Mouse (Mus musculus) embryonic facial prominence, embryonic 13.5 days (tissue): Measurements from ENCODE around the gene Lipe. TPM values are rescaled to one million over a fixed set of nuclear protein-coding genes. Genes with fewer than 3 reads are reported as not detected.

Experiments
- ATAC-seq: fragments of 200-750 bp; cut with Nextera tagmentation; 2 replicates; pipeline ENCODE4 v1.8.0; 2017; ENCODE audit warnings: low read depth; ENCODE audit not compliant: insufficient number of reproducible peaks, insufficient read depth, low FRiP score, low TSS enrichment
- H3K27ac ChIP-seq: fragments of 300-500 bp; sonication (generic); 2 replicates; pipeline ENCODE4 v1.5.1; 2015; ENCODE audit warnings: moderate library complexity, mild to moderate bottlenecking, inconsistent platforms
- H3K27me3 ChIP-seq: fragments of 300-500 bp; sonication (generic); 2 replicates; pipeline ENCODE4 v1.6.1; 2015; ENCODE audit warnings: mild to moderate bottlenecking, inconsistent platforms
- H3K36me3 ChIP-seq: fragments of 300-500 bp; sonication (generic); 2 replicates; pipeline ENCODE4 v1.6.1; 2015; ENCODE audit warnings: mild to moderate bottlenecking, inconsistent platforms
- H3K4me1 ChIP-seq: fragments of 300-500 bp; sonication (generic); 2 replicates; pipeline ENCODE4 v1.6.1; 2015; ENCODE audit warnings: inconsistent platforms
- H3K4me2 ChIP-seq: fragments of 300-500 bp; sonication (generic); 2 replicates; pipeline ENCODE4 v1.6.1; 2015; ENCODE audit warnings: moderate library complexity, mild to moderate bottlenecking, inconsistent platforms
- H3K4me3 ChIP-seq: fragments of 300-500 bp; sonication (generic); 2 replicates; pipeline ENCODE4 v1.5.1; 2015; ENCODE audit warnings: mild to moderate bottlenecking, inconsistent platforms
- H3K9ac ChIP-seq: fragments of 300-500 bp; sonication (generic); 2 replicates; pipeline ENCODE4 v1.6.1; 2015; ENCODE audit warnings: mild to moderate bottlenecking, inconsistent platforms
- H3K9me3 ChIP-seq: fragments of 300-500 bp; sonication (generic); 2 replicates; pipeline ENCODE4 v1.6.1; 2016; ENCODE audit warnings: inconsistent platforms
- WGBS: fragments of 180-500 bp; shearing (Covaris S2); methylation state at CpG from one replicate; pipeline ENCODE4 v1.1.7; 2015; ENCODE audit warnings: mixed read lengths; 5-methylcytosine and 5-hydroxymethylcytosine counted together
- polyA plus RNA-seq: library from polyadenylated mRNA; unstranded; fragments of >200 nt; fragmentation: Nextera tagmentation; extraction: Ambion mirVana; gene quantifications from 2 replicates; pipeline ENCODE4 v1.2.1, GENCODE M21; 2015

Lipe gene
- polyA plus RNA-seq, 1 experiment from 2014 or later = 9.5 TPM

GRCm38 (mm10) chr7:25393451-25394210, 4.9 kb downstream of the Lipe start:
- no peak overlapping the region for H3K9ac ChIP-seq
- no peak for ATAC-seq
- no peaks in the 10 kb centered on the region for H3K9me3 ChIP-seq
- peaks cover 46% of the 10 kb centered on the region for H3K4me1 ChIP-seq
- no peak overlapping the region for H3K27ac ChIP-seq
- H3K27me3 ChIP-seq = no peaks in the 10 kb centered on the region
- H3K36me3 ChIP-seq = no peaks in the 10 kb centered on the region
- 60% methylated on average over 8 of the region's 8 CpGs for WGBS
- H3K4me3 ChIP-seq = peak overlapping the region; percentile 64; the same call in 1 of the 2 replicates
- H3K4me2 ChIP-seq = peak overlapping the region; percentile 77

GRCm38 (mm10) chr7:25392851-25393250, 5.7 kb downstream of the Lipe start:
- H3K4me1 ChIP-seq = peaks cover 43% of the 10 kb centered on the region
- no peak overlapping the region for H3K27ac ChIP-seq
- WGBS = 47% methylated on average over 7 of the region's 7 CpGs
- no peak overlapping the region for H3K4me3 ChIP-seq
- peaks cover 6% of the 10 kb centered on the region for H3K36me3 ChIP-seq
- H3K9me3 ChIP-seq = no peaks in the 10 kb centered on the region
- no peak for ATAC-seq
- 0 out of 2 replicates have a peak overlapping the region, but pooled peaks have one; percentile 51 for H3K9ac ChIP-seq
- no peaks in the 10 kb centered on the region for H3K27me3 ChIP-seq
- no peak overlapping the region for H3K4me2 ChIP-seq

GRCm38 (mm10) chr7:25391856-25392453, 6.6 kb downstream of the Lipe start:
- Histone ChIP-seq H3K9me3 (no peaks in the 10 kb centered on the region), H3K9ac (no peak overlapping the region), H3K27me3 (no peaks in the 10 kb centered on the region), H3K4me1 (peaks cover 43% of the 10 kb centered on the region), H3K4me2 (no peak overlapping the region), H3K4me3 (no peak overlapping the region), H3K36me3 (peaks cover 15% of the 10 kb centered on the region), H3K27ac (no peak overlapping the region)
- no peak for ATAC-seq
- 75% methylated on average over 2 of the region's 2 CpGs for WGBS

GRCm38 (mm10) chr7:25390986-25391385, 7.5 kb downstream of the Lipe start:
- no peak for ATAC-seq
- H3K27me3 ChIP-seq = no peaks in the 10 kb centered on the region
- no peak overlapping the region for H3K4me3 ChIP-seq
- no peak overlapping the region for H3K27ac ChIP-seq
- no peak overlapping the region for H3K4me2 ChIP-seq
- peaks cover 17% of the 10 kb centered on the region for H3K36me3 ChIP-seq
- 43% methylated on average over 2 of the region's 2 CpGs for WGBS
- no peaks in the 10 kb centered on the region for H3K9me3 ChIP-seq
- H3K4me1 ChIP-seq = peaks cover 39% of the 10 kb centered on the region
- H3K9ac ChIP-seq = peak overlapping the region; percentile 21; the same call in 1 of the 2 replicates

GRCm38 (mm10) chr7:25390054-25390770, 8.3 kb downstream of the Lipe start:
- H3K9ac ChIP-seq = peak overlapping the region; percentile 58; the same call in 1 of the 2 replicates
- H3K36me3 ChIP-seq = peaks cover 25% of the 10 kb centered on the region
- WGBS = 38% methylated on average over 8 of the region's 8 CpGs
- no peak overlapping the region for H3K4me3 ChIP-seq
- peaks cover 39% of the 10 kb centered on the region for H3K4me1 ChIP-seq
- H3K27ac ChIP-seq = peak overlapping the region; percentile 68
- H3K9me3 ChIP-seq = no peaks in the 10 kb centered on the region
- H3K27me3 ChIP-seq = no peaks in the 10 kb centered on the region
- peak overlapping the region; percentile 9; the same call in 1 of the 2 replicates for H3K4me2 ChIP-seq
- ATAC-seq = no peak

GRCm38 (mm10) chr7:25388916-25389315, 9.6 kb downstream of the Lipe start:
- WGBS = 90% methylated on average over 7 of the region's 7 CpGs
- no peak for ATAC-seq
- no peak overlapping the region for H3K9ac ChIP-seq
- no peak overlapping the region for H3K27ac ChIP-seq
- H3K36me3 ChIP-seq = peaks cover 38% of the 10 kb centered on the region
- no peak overlapping the region for H3K4me3 ChIP-seq
- no peak overlapping the region for H3K4me2 ChIP-seq
- no peaks in the 10 kb centered on the region for H3K27me3 ChIP-seq
- H3K4me1 ChIP-seq = peaks cover 29% of the 10 kb centered on the region
- no peaks in the 10 kb centered on the region for H3K9me3 ChIP-seq

- ATAC-seq = no peak
These were observed 10.6 kb downstream of the Lipe start for GRCm38 (mm10) chr7:25387811-25388440.

GRCm38 (mm10) chr7:25385850-25386555, 12.5 kb downstream of the Lipe start:
- Histone ChIP-seq H3K4me1 (peaks cover 14% of the 10 kb centered on the region), H3K4me3 (no peak overlapping the region), H3K36me3 (peaks cover 59% of the 10 kb centered on the region), H3K27ac (peak overlapping the region; percentile 24), H3K27me3 (no peaks in the 10 kb centered on the region), H3K4me2 (no peak overlapping the region), H3K9ac (no peak overlapping the region; the same call in 1 of the 2 replicates), H3K9me3 (no peaks in the 10 kb centered on the region)
- no peak for ATAC-seq
- whole genome bisulfite sequencing = 82% methylated on average over 12 of the region's 12 CpGs

More at GRCm38 (mm10) chr7:25387811-25388440, 10.6 kb downstream of the Lipe start:
- Histone ChIP-seq H3K4me1 (peaks cover 19% of the 10 kb centered on the region), H3K9ac (no peak overlapping the region), H3K36me3 (peaks cover 47% of the 10 kb centered on the region), H3K4me2 (no peak overlapping the region), H3K27me3 (no peaks in the 10 kb centered on the region), H3K4me3 (no peak overlapping the region), H3K9me3 (no peaks in the 10 kb centered on the region), H3K27ac (no peak overlapping the region)
- 91% methylated on average over 18 of the region's 18 CpGs for WGBS

- peaks cover 6% of the 10 kb centered on the region; the same call in 1 of the 2 replicates for H3K27me3 ChIP-seq
- H3K4me1 ChIP-seq = peaks cover 11% of the 10 kb centered on the region
- no peak overlapping the region for H3K4me3 ChIP-seq
- H3K9ac ChIP-seq = no peak overlapping the region
- 93% methylated on average over 12 of the region's 12 CpGs for WGBS
- no peak overlapping the region for H3K27ac ChIP-seq
- no peak for ATAC-seq
- H3K4me2 ChIP-seq = no peak overlapping the region
- peaks cover 59% of the 10 kb centered on the region for H3K36me3 ChIP-seq
- no peaks in the 10 kb centered on the region for H3K9me3 ChIP-seq
These were observed 13.3 kb downstream of the Lipe start for GRCm38 (mm10) chr7:25385259-25385658.

GRCm38 (mm10) chr7:25384818-25385217, 13.7 kb downstream of the Lipe start:
- Histone ChIP-seq H3K27me3 (peaks cover 6% of the 10 kb centered on the region; the same call in 1 of the 2 replicates), H3K4me1 (peaks cover 11% of the 10 kb centered on the region), H3K27ac (no peak overlapping the region), H3K9me3 (no peaks in the 10 kb centered on the region), H3K36me3 (peaks cover 59% of the 10 kb centered on the region), H3K4me3 (no peak overlapping the region), H3K4me2 (no peak overlapping the region), H3K9ac (no peak overlapping the region)
- 90% methylated on average over 9 of the region's 9 CpGs for WGBS
- no peak for ATAC-seq

GRCm38 (mm10) chr7:25384318-25384717, 14.2 kb downstream of the Lipe start:
- Histone ChIP-seq H3K9ac (no peak overlapping the region), H3K36me3 (peaks cover 59% of the 10 kb centered on the region), H3K27ac (no peak overlapping the region), H3K9me3 (no peaks in the 10 kb centered on the region), H3K4me1 (peaks cover 11% of the 10 kb centered on the region; the same call in 1 of the 2 replicates), H3K27me3 (peaks cover 6% of the 10 kb centered on the region; the same call in 1 of the 2 replicates), H3K4me3 (no peak overlapping the region), H3K4me2 (no peak overlapping the region)
- WGBS = 84% methylated on average over 13 of the region's 13 CpGs
- no peak for ATAC-seq
